Comparison of ENCODE assay signal across 8 mouse cellular contexts in genomic region chr9:61945973-61946611, GRCm38 (mm10). TPM values are rescaled to one million over a fixed set of nuclear protein-coding genes. Genes with fewer than 3 reads are reported as not detected.
DNase-seq lines count a peak whose midpoint lies in the region; ATAC-seq and TF ChIP-seq lines count a peak whose summit lies in the region.

No protein-coding gene starts in this region.

- H3K36me3 ChIP-seq in forebrain, postnatal 0 days (ENCODE audit: insufficient read depth) = no peaks in the 10 kb centered on the region
- peaks cover 35% of the 10 kb centered on the region for H3K36me3 ChIP-seq in limb, embryonic 10.5 days
- peaks cover 34% of the 10 kb centered on the region for H3K36me3 ChIP-seq in midbrain, embryonic 10.5 days

- H3K4me2 ChIP-seq in forebrain, postnatal 0 days (ENCODE audit: low read depth) = peak overlapping the region; percentile 100

- no peaks in the 10 kb centered on the region for H3K27me3 ChIP-seq in forebrain, postnatal 0 days (ENCODE audit: insufficient read depth, low read length)
- H3K27me3 ChIP-seq in limb, embryonic 10.5 days (ENCODE audit: low read depth, poor library complexity, severe bottlenecking) = no peaks in the 10 kb centered on the region
- no peaks in the 10 kb centered on the region for H3K27me3 ChIP-seq in midbrain, embryonic 10.5 days (ENCODE audit: low read depth, poor library complexity, severe bottlenecking)

- peak; percentile 28 for DNase-seq in kidney, adult 18-20 months
- DNase-seq in kidney, postnatal 10 days = no peak
- peak; percentile 52 for DNase-seq in WW6 (ENCODE audit: low read depth, low spot score)
- DNase-seq in forebrain, postnatal 0 days = no peak
- no peak for DNase-seq in limb, embryonic 10.5 days (ENCODE audit: low spot score)
- DNase-seq in midbrain, embryonic 10.5 days (ENCODE audit: low spot score) = no peak
- DNase-seq in yolk sac, embryonic 10.5 days (ENCODE audit: low spot score) = peak; percentile 86
- no peak for DNase-seq in right cerebral cortex, postnatal 25 days

- WGBS in forebrain, postnatal 0 days = under 1% methylated on average over 34 of the region's 38 CpGs
- under 1% methylated on average over 38 of the region's 38 CpGs for WGBS in limb, embryonic 10.5 days
- under 1% methylated on average over 38 of the region's 38 CpGs for WGBS in midbrain, embryonic 10.5 days

- peak overlapping the region; percentile 50 for H3K9ac ChIP-seq in forebrain, postnatal 0 days

- ATAC-seq in forebrain, postnatal 0 days = peak; percentile 67

- peak overlapping the region; percentile 70 for H3K4me3 ChIP-seq in forebrain, postnatal 0 days (ENCODE audit: low read depth, low read length)
- peak overlapping the region; percentile 94 for H3K4me3 ChIP-seq in limb, embryonic 10.5 days
- H3K4me3 ChIP-seq in midbrain, embryonic 10.5 days = peak overlapping the region; percentile 77

- H3K4me1 ChIP-seq in forebrain, postnatal 0 days (ENCODE audit: insufficient read depth) = peaks cover 4% of the 10 kb centered on the region; the same call in 1 of the 2 replicates
- H3K4me1 ChIP-seq in limb, embryonic 10.5 days = peaks cover 24% of the 10 kb centered on the region
- peaks cover 31% of the 10 kb centered on the region for H3K4me1 ChIP-seq in midbrain, embryonic 10.5 days

- H3K27ac ChIP-seq in forebrain, postnatal 0 days (ENCODE audit: low read depth, low read length) = no peak overlapping the region
- H3K27ac ChIP-seq in limb, embryonic 10.5 days = peak overlapping the region; percentile 95
- H3K27ac ChIP-seq in midbrain, embryonic 10.5 days (replicated peaks) = peak overlapping the region; percentile 92

- TF ChIP-seq CTCF in forebrain, postnatal 0 days (IDR thresholded peaks at IDR 0.05; ENCODE audit: low read depth) = no peak

- H3K9me3 ChIP-seq in forebrain, postnatal 0 days (ENCODE audit: low read length) = no peaks in the 10 kb centered on the region
- no peaks in the 10 kb centered on the region for H3K9me3 ChIP-seq in limb, embryonic 10.5 days (replicated peaks)
- no peaks in the 10 kb centered on the region for H3K9me3 ChIP-seq in midbrain, embryonic 10.5 days (replicated peaks)

RNA-seq across cellular contexts. Expression of gene Kif23, which starts 0.5 kb away (rescaled TPM):
- total RNA-seq in forebrain, postnatal 0 days (2014; rRNA removed) = 6.7 and 8.1 TPM in 2 replicates
- polyA plus RNA-seq in forebrain, postnatal 0 days (2015; fragmentation: Nextera tagmentation; extraction: Ambion mirVana) = 8.2 and 8.3 TPM in 2 replicates
- 102 and 117 TPM in 2 replicates for polyA plus RNA-seq in limb, embryonic 10.5 days (2016; fragmentation: Nextera tagmentation; extraction: Ambion mirVana)
- polyA plus RNA-seq in midbrain, embryonic 10.5 days (2016; fragmentation: Nextera tagmentation; extraction: Ambion mirVana) = 121 and 123 TPM in 2 replicates

RNA-seq across cellular contexts. Expression of gene Rplp1, which starts 31.8 kb away (rescaled TPM):
- 3,281 and 3,879 TPM in 2 replicates for total RNA-seq in forebrain, postnatal 0 days (2014; rRNA removed)
- polyA plus RNA-seq in forebrain, postnatal 0 days (2015; fragmentation: Nextera tagmentation; extraction: Ambion mirVana) = 995 and 1,414 TPM in 2 replicates
- polyA plus RNA-seq in limb, embryonic 10.5 days (2016; fragmentation: Nextera tagmentation; extraction: Ambion mirVana) = 1,122 and 1,351 TPM in 2 replicates
- 965 and 1,195 TPM in 2 replicates for polyA plus RNA-seq in midbrain, embryonic 10.5 days (2016; fragmentation: Nextera tagmentation; extraction: Ambion mirVana)

Comparison
In these comparisons a context has a peak if more than half of its experiments do, and no peak if none do; other contexts are left out.
1. DNase-seq: peak in kidney, adult 18-20 months (single experiment), WW6 (single experiment) and yolk sac, embryonic 10.5 days (single experiment); none in kidney, postnatal 10 days (single experiment), forebrain, postnatal 0 days (single experiment), limb, embryonic 10.5 days (single experiment), midbrain, embryonic 10.5 days (single experiment) and right cerebral cortex, postnatal 25 days (single experiment).
2. RNA of gene Kif23, which starts 0.5 kb away (polyA plus RNA-seq): 121 to 123 TPM in midbrain, embryonic 10.5 days and 102 to 117 TPM in limb, embryonic 10.5 days; 8.2 to 8.3 TPM in forebrain, postnatal 0 days; every median in the first group is over 10 times any median in the second.
3. Peak in every context shown above with its lines, with median percentiles within 50 percentile points of each other: H3K4me3 ChIP-seq.